Mouse (Mus musculus) heart, embryonic 12.5 days (tissue): Measurements from ENCODE around the gene Gm3752. TPM values are rescaled to one million over a fixed set of nuclear protein-coding genes. Genes with fewer than 3 reads are reported as not detected.
"Not testable (repeated sequence)": the region's sequence is repeated elsewhere in the genome, so short reads cannot be mapped to it uniquely, and the experiment has no call there.

Experiments used
- ATAC-seq: fragments of 200-750 bp; cut with Nextera tagmentation; 2 replicates; pipeline ENCODE4 v1.8.0; 2017; ENCODE audit warnings: moderate TSS enrichment, moderate library complexity; ENCODE audit not compliant: insufficient number of reproducible peaks, low FRiP score
- H3K27ac ChIP-seq: fragments of 300-500 bp; sonication (generic); 2 replicates; pipeline ENCODE4 v1.5.1; 2016; ENCODE audit warnings: mild to moderate bottlenecking, moderate library complexity; ENCODE audit not compliant: poor library complexity, severe bottlenecking
- H3K27me3 ChIP-seq: fragments of 300-500 bp; sonication (generic); replicated peaks from 2 replicates; pipeline ENCODE4 v1.6.1; 2016; ENCODE audit warnings: mild to moderate bottlenecking, moderate library complexity
- H3K36me3 ChIP-seq: fragments of 300-500 bp; sonication (generic); 2 replicates; pipeline ENCODE4 v1.6.1; 2016; ENCODE audit warnings: mild to moderate bottlenecking, moderate library complexity
- H3K4me1 ChIP-seq: fragments of 300-500 bp; sonication (generic); replicated peaks from 2 replicates; pipeline ENCODE4 v1.6.1; 2016; ENCODE audit warnings: mild to moderate bottlenecking
- H3K4me2 ChIP-seq: fragments of 300-500 bp; sonication (generic); 2 replicates; pipeline ENCODE4 v1.6.1; 2016; ENCODE audit warnings: mild to moderate bottlenecking, moderate library complexity
- H3K4me3 ChIP-seq: fragments of 300-500 bp; sonication (generic); 2 replicates; pipeline ENCODE4 v1.5.1; 2016; ENCODE audit warnings: mild to moderate bottlenecking
- H3K9ac ChIP-seq: fragments of 300-500 bp; sonication (generic); 2 replicates; pipeline ENCODE4 v1.6.1; 2016; ENCODE audit warnings: mild to moderate bottlenecking, moderate library complexity
- H3K9me3 ChIP-seq: fragments of 300-500 bp; sonication (generic); replicated peaks from 2 replicates; pipeline ENCODE4 v1.6.1; 2016; ENCODE audit warnings: mild to moderate bottlenecking, moderate library complexity
- WGBS: fragments of 180-500 bp; shearing (Covaris S2); methylation state at CpG from one replicate; pipeline ENCODE4 v1.1.7; 2016; 5-methylcytosine and 5-hydroxymethylcytosine counted together
- polyA plus RNA-seq: library from polyadenylated mRNA; unstranded; fragments of >200 nt; fragmentation: Nextera tagmentation; extraction: Ambion mirVana; gene quantifications from 2 replicates; pipeline ENCODE4 v1.2.1, GENCODE M21; 2016

Gm3752 gene
- polyA plus RNA-seq: 0.45 and 1.4 TPM in 2 replicates

DNA sequence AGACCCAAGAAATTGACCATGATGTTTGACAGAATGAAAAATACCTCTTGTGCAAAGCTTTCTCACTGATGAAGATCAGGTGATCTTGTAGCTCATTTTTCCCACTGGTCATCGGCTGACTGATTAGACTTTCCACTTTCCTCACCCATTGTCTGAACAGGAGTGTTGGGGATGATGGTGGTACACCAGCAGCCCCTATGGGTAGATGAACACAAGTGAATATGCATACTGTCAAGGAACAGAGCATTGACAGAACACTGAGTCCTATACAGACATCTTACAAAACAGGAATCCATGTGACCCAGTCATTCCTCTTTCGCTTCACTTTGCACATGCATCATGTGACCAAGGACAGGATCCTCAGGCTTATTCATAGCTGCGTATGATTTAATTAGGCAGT is at the start of gene Gm3752:
Gm3752 (minus strand) TSS at position 101 of the 400 bp plus-strand sequence.
- WGBS: 47% methylated on average over 1 of the region's 3 CpGs
- not testable (repeated sequence) for H3K4me3 ChIP-seq, H3K9me3 ChIP-seq, H3K27ac ChIP-seq, ATAC-seq, H3K27me3 ChIP-seq, H3K4me2 ChIP-seq, H3K36me3 ChIP-seq, H3K4me1 ChIP-seq, H3K9ac ChIP-seq

DNA sequence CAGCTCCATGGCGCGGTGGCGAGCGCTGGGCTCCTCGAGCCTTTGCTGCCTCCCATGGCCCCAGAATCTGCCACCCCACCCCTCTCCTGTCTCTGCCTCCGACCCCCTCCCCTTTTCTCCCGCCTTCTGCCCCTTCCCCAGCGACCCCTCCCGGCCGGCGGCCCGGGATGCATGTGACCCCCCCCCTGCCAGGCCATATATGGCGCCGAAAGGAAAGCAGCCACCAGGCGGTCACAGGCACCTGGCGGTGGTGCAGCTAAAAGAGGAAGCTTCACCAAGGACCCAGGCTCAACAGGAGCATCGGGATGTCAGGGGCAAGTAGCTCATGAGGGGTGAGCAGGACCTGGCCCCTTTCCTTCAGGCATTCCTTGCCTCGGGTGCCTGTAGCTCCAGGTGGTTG is 5.2 kb upstream of the Gm3752 start:
- 0% methylated on average over 14 of the region's 18 CpGs for WGBS
- Histone ChIP-seq H3K4me2 (peak overlapping the region; percentile 72), H3K9ac (peak overlapping the region; percentile 56; the same call in 1 of the 2 replicates), H3K4me3 (peak overlapping the region; percentile 44)
- not testable (repeated sequence) for H3K36me3 ChIP-seq, H3K27ac ChIP-seq, H3K27me3 ChIP-seq, H3K9me3 ChIP-seq, H3K4me1 ChIP-seq, ATAC-seq

DNA sequence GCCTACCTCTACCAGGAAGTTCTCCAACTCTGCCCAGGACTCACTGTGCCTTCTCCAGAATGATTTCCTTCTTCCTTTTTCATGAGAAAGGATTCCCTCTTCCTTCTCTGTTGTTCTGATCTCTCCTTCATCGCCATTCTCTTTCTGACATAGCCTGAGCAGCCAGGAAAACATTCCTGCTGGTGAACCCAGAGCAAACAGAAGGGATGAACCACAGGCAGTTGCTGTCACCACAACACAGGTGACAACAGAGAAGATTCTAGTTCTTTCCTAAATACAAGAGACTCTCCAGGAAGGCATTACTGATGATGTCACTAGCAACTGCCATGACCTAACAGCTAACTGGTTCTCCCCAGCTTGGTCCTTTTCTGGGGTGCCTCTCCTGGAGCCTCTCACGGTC is 32.7 kb downstream of the Gm3752 start, which contains the start of gene Gm3755:
Gm3755 (minus strand) TSS at position 101 of the 400 bp plus-strand sequence.
- H3K4me3 ChIP-seq, H3K4me2 ChIP-seq, ATAC-seq, H3K9ac ChIP-seq, H3K9me3 ChIP-seq, H3K27ac ChIP-seq, H3K4me1 ChIP-seq, H3K27me3 ChIP-seq, H3K36me3 ChIP-seq: not testable (repeated sequence)
- WGBS: no CpG with 5 or more reads among the region's 2 CpGs

DNA sequence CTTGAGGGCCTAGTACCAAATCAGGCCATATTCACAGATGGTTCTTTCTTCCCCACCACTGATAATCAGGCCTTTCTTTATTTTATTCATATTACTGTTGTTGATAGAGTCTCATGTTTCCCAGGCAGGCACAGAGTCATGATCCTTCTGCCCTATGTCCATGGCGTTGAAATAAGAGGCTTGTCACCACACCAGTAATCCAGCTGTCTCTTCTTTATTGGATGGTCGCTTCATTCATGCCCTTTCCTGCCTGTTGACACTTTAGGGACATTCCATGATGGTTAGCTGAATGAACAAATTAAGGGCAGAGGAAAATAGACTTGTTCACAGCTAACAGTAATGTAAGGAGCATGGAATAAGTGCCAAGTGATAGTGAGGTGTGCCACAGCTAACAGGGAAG is 61.1 kb downstream of the Gm3752 start:
- not testable (repeated sequence) for H3K9ac ChIP-seq, ATAC-seq, H3K27me3 ChIP-seq, H3K27ac ChIP-seq, H3K4me1 ChIP-seq, H3K36me3 ChIP-seq, H3K4me2 ChIP-seq, H3K9me3 ChIP-seq, H3K4me3 ChIP-seq
- WGBS: 68% methylated on average over 2 of the region's 2 CpGs

Other genes starting within 250 kb of the Gm3752 start
- not detected in 2 replicates for gene Gm3727, start 219.0 kb downstream of the Gm3752 start, polyA plus RNA-seq
- gene Gm3739, start 168.7 kb downstream of the Gm3752 start, polyA plus RNA-seq: 2.4 TPM in 2 replicates
- gene Gm5797, start 151.4 kb downstream of the Gm3752 start, polyA plus RNA-seq: not detected in 2 replicates
- not detected in 2 replicates for gene Gm8374, start 118.6 kb downstream of the Gm3752 start, polyA plus RNA-seq
- gene Gm3755, start 32.8 kb downstream of the Gm3752 start, polyA plus RNA-seq: 0.15 TPM in 1 of 2 replicates, not detected in the other
- gene Gm3558, start 84.8 kb upstream of the Gm3752 start, polyA plus RNA-seq: 0.10 and 0.43 TPM in 2 replicates
- not detected in 2 replicates for gene Gm10338, start 111.8 kb upstream of the Gm3752 start, polyA plus RNA-seq
- not detected in 2 replicates for gene Gm10128, start 160.2 kb upstream of the Gm3752 start, polyA plus RNA-seq